Mouse (Mus musculus): Measurements from ENCODE around the gene Eif2d.

Eif2d gene

DNA sequence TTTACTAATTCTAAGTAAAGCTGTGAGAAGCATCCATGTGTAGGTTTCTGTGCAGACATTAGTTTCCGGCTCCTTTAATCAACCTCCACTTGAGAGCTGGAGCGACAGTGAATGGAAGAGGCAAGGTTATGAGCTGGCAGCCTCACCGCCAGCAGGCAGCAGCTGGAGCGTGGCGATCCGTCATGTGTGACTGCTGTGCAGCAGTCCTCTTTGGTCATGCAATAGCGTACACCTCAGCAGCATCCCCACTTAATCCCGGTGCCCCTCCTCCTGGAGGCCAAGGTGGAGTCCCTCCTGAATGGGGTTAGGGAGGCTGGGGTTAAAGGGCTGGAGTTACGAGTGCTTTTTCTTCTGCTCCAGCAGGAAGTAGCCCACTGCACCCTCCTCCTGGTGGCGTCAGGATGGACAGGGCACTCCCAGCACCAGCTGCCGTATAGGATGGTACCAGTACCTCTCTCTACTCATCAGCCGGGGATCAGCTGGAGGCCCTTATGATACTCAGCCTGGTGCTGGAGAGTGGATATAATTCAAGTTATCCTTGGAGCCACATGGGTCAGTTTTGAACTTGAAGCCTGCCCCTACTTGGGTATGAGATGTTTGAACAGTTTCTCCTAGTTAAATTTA lies 72.0 kb downstream of the Eif2d start:
- no peak for DNase-seq

DNA sequence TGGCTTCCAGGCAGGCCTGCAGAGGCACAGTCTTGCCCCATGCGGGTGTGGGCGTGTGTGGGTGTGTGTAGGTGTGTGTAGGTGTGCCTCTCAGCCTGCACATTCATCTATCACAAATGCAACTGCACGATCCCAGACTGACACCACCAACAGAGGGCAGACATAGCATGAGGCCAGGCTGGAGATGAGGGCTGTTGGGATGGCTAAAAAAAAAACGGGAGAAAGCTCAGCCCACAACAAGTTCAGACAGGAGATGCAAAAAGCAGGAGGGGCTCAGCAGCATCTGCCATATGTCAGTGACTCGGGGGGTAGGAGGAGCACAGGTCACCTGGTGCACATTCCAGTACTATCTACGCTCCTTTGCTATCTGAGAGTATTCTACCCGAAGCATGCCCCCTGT lies 75.2 kb downstream of the Eif2d start:
- no peak for DNase-seq

DNA sequence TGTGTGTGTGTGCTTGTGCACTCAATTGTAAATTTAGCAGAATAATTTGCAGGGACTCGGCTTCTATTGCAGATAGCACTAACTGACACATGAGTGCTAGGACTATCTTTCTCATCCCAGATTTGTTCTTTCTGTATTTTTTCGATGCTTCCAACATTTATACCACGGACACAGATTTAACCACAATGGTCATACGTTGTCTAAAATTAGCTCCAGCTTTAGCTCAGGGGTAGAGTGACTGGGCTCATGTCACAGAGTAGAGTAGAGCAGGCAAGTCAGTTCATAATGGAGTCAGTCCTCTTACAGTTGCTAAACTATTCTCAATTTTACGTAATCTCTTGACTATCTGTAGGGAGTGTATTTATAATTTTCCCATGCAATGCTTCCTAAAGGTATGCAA lies 75.7 kb downstream of the Eif2d start:
- no peak for DNase-seq

DNA sequence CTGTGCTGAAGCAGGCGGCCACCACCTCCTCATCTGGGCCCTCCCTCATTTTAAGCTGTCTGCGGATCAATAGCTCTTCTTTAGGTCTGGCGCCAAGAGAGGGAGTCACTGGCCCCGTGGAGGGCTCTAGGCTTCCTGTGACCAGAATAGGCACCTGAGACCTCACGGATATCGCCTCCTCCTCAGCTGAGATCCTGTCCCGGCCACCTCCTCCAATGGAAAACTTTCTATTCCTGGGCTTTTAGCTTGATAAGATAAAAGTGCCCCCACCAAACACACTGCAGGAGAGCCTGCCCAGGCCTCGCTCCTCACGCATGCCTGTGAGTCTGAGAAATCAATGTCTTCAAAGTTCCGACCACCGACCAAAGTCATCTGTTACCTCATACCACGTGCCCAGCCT lies 80.5 kb downstream of the Eif2d start:
- DNase-seq, result no peak

DNA sequence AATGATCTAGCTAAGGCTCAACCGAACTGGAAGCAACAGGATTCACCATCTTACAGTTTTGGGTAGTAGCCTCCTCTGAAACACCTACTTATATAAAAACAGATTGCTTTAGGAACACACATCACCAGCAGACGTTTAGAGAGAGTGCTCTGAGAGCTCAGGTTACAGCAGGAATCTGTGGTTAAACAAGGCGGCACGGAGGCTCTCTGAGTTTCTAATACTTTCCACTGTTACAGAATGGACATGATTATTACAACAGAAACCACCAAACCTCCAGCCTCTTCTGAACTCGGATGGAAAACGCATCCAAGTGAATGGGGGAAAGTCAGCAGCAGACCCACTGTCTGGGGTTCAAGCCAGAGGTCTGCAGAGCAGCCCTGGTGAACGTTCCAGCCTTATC lies 83.1 kb downstream of the Eif2d start:
- no peak for DNase-seq

All from cerebellum, adult 11-12 months (tissue).